Mouse (Mus musculus): ENCODE measurements at regions not wholly inside any gene's neighbourhood (a gene's known extent, or its start where the extent isn't known, plus 50 kb on each side); places are given as distances from the start of the nearest gene placed in this dataset.

DNA sequence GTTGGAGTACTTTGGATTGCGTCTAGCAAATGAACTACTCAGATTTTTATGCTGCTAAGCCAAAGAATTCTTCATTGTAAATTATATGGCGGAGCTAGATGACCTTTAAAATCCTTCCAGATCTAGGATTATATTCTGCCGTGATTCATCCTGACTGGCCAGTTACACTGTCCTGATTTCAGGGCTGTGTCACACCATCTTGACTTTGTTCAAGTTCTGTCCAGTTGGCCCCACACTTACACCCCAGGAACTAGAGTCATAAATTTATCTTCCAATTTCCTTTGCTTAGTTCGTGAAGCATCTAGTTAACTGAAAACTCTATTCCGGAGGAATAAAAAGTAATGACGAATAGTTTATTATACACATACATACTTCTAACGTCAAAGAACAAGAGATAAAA lies 158.5 kb upstream of the Tcf21 start:
- Histone ChIP-seq H3K36me3 (replicated peaks in 1 of 2; ENCODE audit: control insufficient read depth in 1 of 2, insufficient read depth in 1 of 2, low read length in 1 of 2) (no peaks in the 10 kb centered on the region), H3K27me3 (replicated peaks) (no peaks in the 10 kb centered on the region), H3K4me3 (replicated peaks in 1 of 3; ENCODE audit: low read depth in 2 of 3, low read length in 2 of 3, poor library complexity in 1 of 3) (no peak overlapping the region), H3K4me2 (ENCODE audit: insufficient read depth, low read depth, poor library complexity, severe bottlenecking) (no peak overlapping the region), H3K9me3 (replicated peaks; ENCODE audit: low read length) (no peaks in the 10 kb centered on the region), H3K4me1 (ENCODE audit: control insufficient read depth in 1 of 2, insufficient read depth in 2 of 2) (peaks cover 0 to 6% of the 10 kb centered on the region in 2 experiments; a peak in 1 of 4 replicates), H3K27ac (ENCODE audit: insufficient read depth, low read depth) (no peak overlapping the region), H3K9ac (ENCODE audit: insufficient read depth, low read depth) (no peak overlapping the region), H3K79me2 (replicated peaks; ENCODE audit: control insufficient read depth, extremely low read depth, insufficient read depth, poor library complexity, severe bottlenecking) (no peaks in the 10 kb centered on the region)
- in situ Hi-C loops (cut with MboI; ENCODE audit: low pct_ligation_motif_present, low pct_unique_long_range_greater_than_20kb, low sequenced_read_pairs) (no loop called here), dilution Hi-C loops (cut with MboI; ENCODE audit: extremely low pct_ligation_motif_present, extremely low pct_unique_long_range_greater_than_20kb, low sequenced_read_pairs) (no loop called here)
- DNase-seq (ENCODE audit: extremely low read depth) = no peak
- TF ChIP-seq MYC (IDR thresholded peaks at IDR 0.05; ENCODE audit: low read depth, low read length) (no peak), ELF1 (IDR thresholded peaks at IDR 0.05; ENCODE audit: low read depth, low read length) (no peak), SIN3A (IDR thresholded peaks at IDR 0.05; ENCODE audit: low read length) (no peak), ETS1 (conservative IDR thresholded peaks at IDR 0.05; ENCODE audit: low read depth, low read length) (no peak), HCFC1 (IDR thresholded peaks at IDR 0.05; ENCODE audit: low read depth, low read length) (no peak), POLR2A (IDR thresholded peaks at IDR 0.05; ENCODE audit: low read depth, low read length) (no peak), TBP (conservative IDR thresholded peaks at IDR 0.05; ENCODE audit: low read depth, low read length) (no peak), CTCF (conservative IDR thresholded peaks at IDR 0.05 in 1 of 2, IDR thresholded peaks at IDR 0.05 in 1 of 2; ENCODE audit: low read depth in 2 of 2, low read length in 2 of 2) (no peak), RAD21 (IDR thresholded peaks at IDR 0.05; ENCODE audit: low read depth, low read length) (no peak), RCOR1 (conservative IDR thresholded peaks at IDR 0.05; ENCODE audit: low read depth, low read length) (no peak), ZNF384 (IDR thresholded peaks at IDR 0.05; ENCODE audit: low read depth, low read length) (no peak), TCF12 (IDR thresholded peaks at IDR 0.05; ENCODE audit: low read depth, low read length) (no peak), PAX5 (IDR thresholded peaks at IDR 0.05; ENCODE audit: low read length) (no peak), EP300 (IDR thresholded peaks at IDR 0.05; ENCODE audit: low read length) (no peak), GABPA (IDR thresholded peaks at IDR 0.05; ENCODE audit: insufficient replicate concordance, low read depth, low read length) (no peak), ZMIZ1 (IDR thresholded peaks at IDR 0.05; ENCODE audit: low read depth, low read length) (no peak), MAFK (IDR thresholded peaks at IDR 0.05; ENCODE audit: insufficient replicate concordance, low read length) (no peak)

- dilution Hi-C loops (cut with MboI; ENCODE audit: extremely low pct_ligation_motif_present, extremely low pct_unique_long_range_greater_than_20kb, low sequenced_read_pairs) (no loop called here), in situ Hi-C loops (cut with MboI; ENCODE audit: low pct_ligation_motif_present, low pct_unique_long_range_greater_than_20kb, low sequenced_read_pairs) (no loop called here)
- no peak overlapping the region for H3K9ac ChIP-seq (ENCODE audit: insufficient read depth, low read depth)
- no peak overlapping the region for H3K27ac ChIP-seq (ENCODE audit: insufficient read depth, low read depth)
- DNase-seq (ENCODE audit: extremely low read depth) = no peak
- no peaks in the 10 kb centered on the region for H3K4me1 ChIP-seq (ENCODE audit: control insufficient read depth in 1 of 2, insufficient read depth in 2 of 2)
- TF ChIP-seq PAX5 (IDR thresholded peaks at IDR 0.05; ENCODE audit: low read length) = no peak
- TF ChIP-seq BHLHE40 (IDR thresholded peaks at IDR 0.05; ENCODE audit: low read depth, low read length) = no peak
- no peak overlapping the region for H3K4me3 ChIP-seq (replicated peaks in 1 of 3; ENCODE audit: low read depth in 2 of 3, low read length in 2 of 3, poor library complexity in 1 of 3)
- H3K79me2 ChIP-seq (replicated peaks; ENCODE audit: control insufficient read depth, extremely low read depth, insufficient read depth, poor library complexity, severe bottlenecking) = no peaks in the 10 kb centered on the region
- H3K36me3 ChIP-seq (replicated peaks in 1 of 2; ENCODE audit: control insufficient read depth in 1 of 2, insufficient read depth in 1 of 2, low read length in 1 of 2) = no peaks in the 10 kb centered on the region
- no peaks in the 10 kb centered on the region for H3K27me3 ChIP-seq (replicated peaks)
- H3K9me3 ChIP-seq (replicated peaks; ENCODE audit: low read length) = no peaks in the 10 kb centered on the region
- H3K4me2 ChIP-seq (ENCODE audit: insufficient read depth, low read depth, poor library complexity, severe bottlenecking) = no peak overlapping the region
Measured at GRCm38 (mm10) chr10:22956956-22957355, 137.0 kb upstream of the Tcf21 start.
